Mouse (Mus musculus) cerebellum, adult 9-11 months (tissue): Measurements from ENCODE around the gene Olfr873.
"Not testable (repeated sequence)": the region's sequence is repeated elsewhere in the genome, so short reads cannot be mapped to it uniquely, and the experiment has no call there.

Experiments used
- DNase-seq: peaks from one replicate; pipeline ENCODE4 v3.0.0; 2022

The Olfr873 gene

DNA sequence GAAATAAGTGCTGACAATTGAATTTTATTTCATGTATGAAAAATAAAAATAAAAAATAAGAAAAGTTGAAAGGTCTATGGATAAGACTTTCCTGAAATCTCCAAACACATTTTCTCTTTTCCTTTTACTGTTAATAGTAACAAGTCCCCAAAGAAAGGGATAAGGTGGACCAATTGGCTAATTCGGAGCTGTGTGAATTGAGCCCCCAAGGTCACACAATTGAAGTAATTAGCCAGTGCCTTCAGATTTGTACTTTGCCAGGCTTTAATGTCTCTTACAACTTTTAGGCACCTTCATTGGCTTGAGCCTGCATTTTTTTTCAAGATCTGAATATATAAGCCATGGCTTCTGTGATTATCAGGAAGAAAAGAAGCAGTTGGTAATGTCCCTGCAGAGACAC lies at the start of gene Olfr873:
TSS of gene Olfr873 (plus strand) at position 301 of the 400 bp plus-strand sequence.
- no peak for DNase-seq

DNA sequence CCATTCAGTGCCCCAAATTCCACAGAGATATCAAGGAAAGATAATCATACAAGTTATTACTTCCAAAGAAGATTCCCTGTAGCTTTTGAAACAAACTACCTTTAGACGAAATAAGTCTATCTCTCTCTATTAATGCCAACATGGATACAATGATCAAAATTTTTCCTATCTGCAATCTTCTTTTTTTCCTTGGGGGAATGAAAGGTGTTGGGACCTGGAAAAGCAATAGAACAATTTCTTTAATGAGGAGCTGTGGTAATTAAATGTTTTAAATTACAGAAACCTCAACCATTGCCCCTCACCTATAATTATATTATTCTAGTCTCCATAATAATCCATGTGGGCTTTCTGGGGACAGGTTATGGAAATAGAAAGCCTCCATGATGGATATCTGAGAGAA lies 16.3 kb upstream of the Olfr873 start, which contains the start of gene Olfr39:
TSS of gene Olfr39 (plus strand) at position 301 of the 400 bp plus-strand sequence.
- DNase-seq, result no peak

DNA sequence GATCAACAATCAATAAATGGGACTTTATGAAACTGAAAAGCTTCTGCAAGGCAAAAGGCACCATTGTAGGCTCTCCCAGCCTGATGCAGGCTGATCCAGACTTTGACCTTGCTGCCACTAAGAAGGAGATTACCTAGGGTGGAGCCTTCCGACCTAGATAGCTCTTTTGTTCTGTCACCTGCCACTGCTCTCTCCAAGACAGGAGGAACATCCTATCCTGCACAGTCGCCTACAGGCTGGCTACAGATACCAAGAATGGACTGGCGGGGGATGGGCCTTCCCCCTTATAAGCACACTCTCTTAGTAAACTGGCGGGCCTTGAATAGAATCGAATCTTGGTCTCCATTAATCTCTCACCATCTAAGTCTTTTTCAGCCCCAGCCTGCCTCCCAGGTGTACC lies 2.8 kb upstream of the Olfr873 start:
- not testable (repeated sequence) for DNase-seq

DNA sequence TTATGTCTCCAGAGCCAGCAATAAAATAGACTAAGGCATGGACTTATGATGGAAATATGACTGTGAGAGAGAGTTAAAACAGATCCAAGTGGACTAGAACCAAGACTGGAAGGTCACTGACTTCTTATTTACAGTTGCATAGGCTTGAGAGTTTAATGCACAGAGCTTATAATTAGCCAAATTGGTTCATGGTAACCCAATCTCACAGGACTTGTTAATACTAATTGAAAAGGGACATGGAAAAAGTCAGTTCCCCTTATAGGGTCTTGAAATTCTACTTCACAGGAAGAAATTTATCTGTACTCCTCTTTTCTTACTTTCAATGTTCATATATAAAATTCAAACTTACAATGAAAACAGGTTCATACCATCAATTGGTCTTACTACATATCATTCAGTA lies 37.7 kb downstream of the Olfr873 start, which contains the start of gene Olfr18:
TSS of gene Olfr18 (minus strand) at position 101 of the 400 bp plus-strand sequence.
- no peak for DNase-seq

DNA sequence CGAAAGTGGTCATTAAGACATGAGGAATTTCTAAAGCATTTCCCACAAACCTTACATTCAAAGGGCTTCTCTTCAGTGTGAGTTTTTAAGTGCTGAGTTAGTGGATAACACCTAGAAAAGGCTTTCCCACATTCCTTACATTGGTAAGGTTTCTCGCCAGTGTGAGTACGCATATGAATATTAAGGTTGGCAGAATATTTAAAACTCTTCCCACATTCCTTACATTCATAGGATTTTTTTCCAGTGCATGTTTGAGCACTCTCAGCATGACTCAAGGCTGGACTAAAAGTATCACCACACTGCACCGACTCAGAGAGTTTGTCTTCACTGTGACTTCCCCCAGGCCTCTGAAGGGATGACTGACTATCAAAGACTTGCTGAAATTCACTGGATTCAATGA lies 50.2 kb downstream of the Olfr873 start:
- no peak for DNase-seq
